Mouse (Mus musculus): ENCODE results near the gene Relt.

- TF ChIP-seq CTCF (IDR thresholded peaks at IDR 0.05; ENCODE audit: extremely low read depth, insufficient read depth, low read length), result no peak
- TF ChIP-seq POLR2A (IDR thresholded peaks at IDR 0.05; ENCODE audit: extremely low read depth, insufficient read depth, low read length), result no peak
These were observed 7.3 kb downstream of the Relt start for GRCm38 (mm10) chr7:100855795-100856573.

All from cortical plate, adult 2 months (tissue).